Mouse (Mus musculus) layer of hippocampus, postnatal 10 days (tissue): ENCODE measurements around the gene Fasn. TPM values are rescaled to one million over a fixed set of nuclear protein-coding genes. Genes with fewer than 3 reads are reported as not detected.
"Not testable (repeated sequence)": the region's sequence is repeated elsewhere in the genome, so short reads cannot be mapped to it uniquely, and the experiment has no call there.

Source experiments
- DNase-seq, 2 experiments: peaks; one replicate each; pipeline ENCODE4 v3.0.0; 2021; ENCODE audit warnings: low spot score in 2 of 2
- long read RNA-seq: library from polyadenylated mRNA; stranded (forward); transcript quantifications from one replicate; pipeline ENCODE4 v2.0.0, GENCODE M21; 2023
- total RNA-seq, 2 experiments: library from RNA; stranded (reverse); gene quantifications; 2 replicates each; pipeline ENCODE4 v1.2.3; 2021

Gene Fasn
- total RNA-seq, result 100 to 1,000 TPM; 286 to 320 TPM
- long read RNA-seq, full-length matches to known transcripts, result 22 of 80 reads
- long read RNA-seq, partial matches to known transcripts, result 44 of 80 reads
- long read RNA-seq, other reads (novel, unspliced or antisense), result 14 of 80 reads

GRCm38 (mm10) chr11:120823956-120824786 is at the start of gene Fasn:
Gene Fasn (minus strand): TSS chr11:120824547.
- peak; percentile 98 to 99 for DNase-seq

- peak; percentile 25 to 35 for DNase-seq
These were observed 48.9 kb upstream of the Fasn start for GRCm38 (mm10) chr11:120873206-120873605.

- no peak for DNase-seq
These were observed 47.2 kb upstream of the Fasn start for GRCm38 (mm10) chr11:120871521-120871920.

GRCm38 (mm10) chr11:120865816-120866215 is 41.5 kb upstream of the Fasn start:
- DNase-seq, result no peak

DNA sequence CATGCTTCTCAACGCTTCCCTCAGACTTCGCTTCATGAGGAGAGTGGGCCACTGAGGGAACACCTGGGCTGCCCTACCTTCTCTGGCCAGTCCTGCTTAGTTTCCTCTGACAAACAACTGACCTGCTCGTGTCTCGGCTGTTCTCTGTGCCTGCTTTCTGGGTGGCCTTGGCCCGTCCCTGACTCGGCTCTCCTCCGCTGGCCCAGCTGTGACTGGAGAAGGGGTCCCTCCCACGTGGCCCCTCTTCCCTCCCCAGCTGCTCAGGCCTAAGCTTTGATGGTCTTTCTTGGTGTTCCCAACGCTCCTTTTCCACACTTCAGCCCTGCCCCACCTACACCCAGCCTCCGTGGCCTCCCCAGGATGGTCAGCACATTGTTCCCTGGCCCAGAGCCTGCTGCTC is 38.5 kb upstream of the Fasn start:
- DNase-seq, result no peak

DNA sequence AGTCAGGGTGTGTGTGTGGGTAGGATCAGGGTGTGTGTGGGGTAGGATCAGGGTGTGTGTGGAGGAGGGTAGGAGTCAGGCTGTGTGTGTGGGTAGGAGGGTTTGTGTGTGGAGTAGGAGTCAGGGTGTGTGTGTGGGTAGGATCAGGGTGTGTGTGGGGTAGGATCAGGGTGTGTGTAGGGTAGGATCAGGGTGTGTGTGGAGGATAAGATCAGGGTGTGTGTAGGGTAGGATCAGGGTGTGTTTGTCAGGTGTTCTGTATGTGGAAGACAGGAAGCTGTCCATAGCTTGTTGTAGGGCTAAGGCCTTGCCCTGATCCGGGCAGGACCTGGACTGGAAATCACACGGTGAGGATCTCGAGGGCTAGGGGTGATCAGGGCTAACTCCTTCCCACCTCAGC is 31.6 kb upstream of the Fasn start:
- DNase-seq, result not testable (repeated sequence)

DNA sequence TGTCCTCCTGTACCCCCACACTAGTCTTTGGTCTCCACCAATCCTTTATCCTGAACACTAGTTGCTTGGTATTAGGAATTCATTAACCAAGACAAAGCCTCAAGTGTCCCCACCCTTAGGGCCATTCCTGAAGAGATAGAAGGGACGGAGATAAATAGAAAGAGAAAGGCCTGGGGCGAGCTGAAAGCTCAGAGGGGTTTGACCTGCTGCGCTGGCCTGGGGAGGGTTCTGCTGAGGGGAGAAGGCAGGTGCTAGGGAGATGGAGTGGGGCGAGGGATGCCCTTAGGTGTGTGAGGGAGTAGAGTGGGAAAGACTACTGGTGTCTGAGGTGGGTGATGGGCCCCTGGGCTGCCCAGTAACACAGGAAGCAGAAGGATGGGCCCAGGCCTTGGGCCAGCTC is 29.4 kb upstream of the Fasn start:
- no peak for DNase-seq

DNA sequence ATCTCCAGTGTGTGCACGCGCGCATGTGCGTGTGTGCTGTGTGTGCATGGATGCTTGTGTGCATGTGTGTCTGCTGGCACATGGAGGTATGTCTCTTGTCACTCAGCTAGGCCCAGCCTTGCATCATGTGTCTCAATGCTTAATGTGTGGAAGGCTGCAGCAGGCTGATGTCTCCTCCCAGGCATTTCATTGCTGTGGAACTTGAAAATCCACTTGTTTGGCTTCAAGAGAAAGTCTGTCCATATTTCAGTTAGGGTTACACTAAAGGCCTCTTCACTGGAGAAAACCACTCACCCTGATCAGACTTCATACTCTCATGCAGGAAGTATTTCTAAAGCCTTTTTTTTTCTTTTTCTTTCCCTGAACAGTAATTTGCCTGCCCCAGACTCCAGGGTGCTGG is 28.8 kb upstream of the Fasn start:
- no peak for DNase-seq

DNA sequence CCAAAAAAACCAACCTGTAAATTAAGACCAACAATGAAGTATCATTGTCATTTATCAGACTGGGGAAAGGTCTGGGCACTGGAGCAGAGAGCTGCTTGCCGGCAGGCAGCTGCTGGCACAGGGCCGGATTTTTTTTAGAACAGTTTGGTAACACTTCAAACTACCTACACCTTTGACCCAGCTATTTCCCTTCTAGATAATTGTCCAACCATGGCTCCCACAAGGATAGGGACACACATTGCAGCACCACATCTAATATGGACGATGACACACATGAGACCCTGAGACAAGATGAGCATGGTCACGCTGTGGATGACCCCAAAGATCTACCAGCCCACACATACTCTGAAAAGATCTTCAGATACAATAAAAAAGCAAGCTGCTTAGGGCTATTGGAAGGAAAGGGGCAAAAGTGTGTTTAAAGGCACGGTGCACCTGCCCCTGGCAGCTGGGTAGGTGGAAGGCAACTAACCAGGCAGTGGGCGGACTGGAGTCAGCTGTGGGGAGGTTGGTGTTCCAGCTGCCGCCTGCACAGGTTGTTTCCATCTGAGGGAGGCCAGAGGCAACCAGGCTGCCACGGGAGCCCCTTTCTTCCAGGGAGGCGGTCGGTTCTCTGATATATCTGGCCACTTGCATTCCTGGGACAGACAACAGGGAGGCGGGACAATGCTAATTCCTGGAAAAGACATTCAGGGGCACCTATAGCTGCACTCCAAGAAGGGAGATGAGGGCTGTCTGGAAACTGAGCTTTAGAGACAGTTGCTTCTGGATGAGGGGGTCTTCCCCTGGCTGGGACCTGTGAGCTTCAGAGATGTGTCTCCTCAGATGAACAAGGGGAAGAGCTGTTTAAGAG is 28.0 kb upstream of the Fasn start:
- no peak for DNase-seq

GRCm38 (mm10) chr11:120851582-120851981 is 27.2 kb upstream of the Fasn start:
- no peak for DNase-seq

DNA sequence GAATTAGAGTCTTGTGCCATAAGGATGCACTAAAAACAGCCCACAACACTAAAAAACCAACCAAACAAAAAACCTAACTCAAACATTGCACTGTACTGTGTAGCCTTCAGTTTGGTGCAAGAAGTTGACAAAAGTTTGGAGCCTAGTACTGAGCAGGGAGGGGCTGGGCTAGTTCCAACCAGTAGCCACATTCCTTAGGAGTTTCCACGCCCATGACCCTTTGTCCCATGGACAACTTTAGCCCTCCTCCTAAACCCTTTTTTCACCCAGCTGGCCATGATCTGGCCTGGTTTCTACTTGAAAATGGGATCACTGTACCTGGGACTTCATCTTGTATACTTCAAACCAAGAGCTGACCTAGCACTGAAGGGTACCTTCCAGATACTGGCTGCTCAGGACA is 26.8 kb upstream of the Fasn start:
- DNase-seq, result no peak

DNA sequence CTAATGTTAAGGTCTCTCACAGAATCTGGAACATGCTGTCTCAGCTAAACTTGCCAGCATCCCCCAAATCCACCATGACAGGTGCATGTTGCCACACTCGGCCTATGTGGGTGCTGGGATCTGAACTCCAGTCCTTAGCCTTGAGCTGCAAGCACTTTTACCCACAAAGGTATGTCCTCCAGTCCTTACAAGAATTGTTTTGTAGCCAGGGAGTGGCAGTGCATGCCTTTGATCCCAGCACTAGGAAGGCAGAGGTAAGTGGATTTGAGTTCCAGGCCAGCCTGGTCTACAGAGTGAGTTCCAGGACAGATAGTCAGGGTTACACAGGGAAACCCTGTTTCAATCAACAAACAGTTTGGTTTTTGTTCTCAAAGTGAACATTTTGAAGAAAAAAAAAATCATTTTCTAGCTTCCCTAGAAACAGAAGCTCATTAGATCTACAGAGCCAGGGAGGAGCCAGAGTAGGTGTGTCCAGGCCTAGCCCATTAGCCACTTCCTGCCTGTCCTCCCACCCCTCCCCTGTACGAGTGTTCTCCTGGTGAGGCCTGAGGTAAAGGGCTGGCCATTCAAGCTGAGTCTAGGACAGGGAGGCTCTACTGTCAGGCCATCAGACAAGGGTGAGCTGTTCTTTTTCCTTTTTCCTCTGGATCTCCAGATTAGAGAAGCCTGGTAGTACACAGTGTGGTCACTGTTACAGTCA is 26.1 kb upstream of the Fasn start:
- DNase-seq, result no peak

- no peak for DNase-seq
These were observed 22.6 kb upstream of the Fasn start for GRCm38 (mm10) chr11:120846725-120847475.

GRCm38 (mm10) chr11:120844329-120844728 is 20.0 kb upstream of the Fasn start:
- no peak for DNase-seq

- DNase-seq, result no peak
These were observed 9.4 kb upstream of the Fasn start for GRCm38 (mm10) chr11:120833555-120834280.

DNA sequence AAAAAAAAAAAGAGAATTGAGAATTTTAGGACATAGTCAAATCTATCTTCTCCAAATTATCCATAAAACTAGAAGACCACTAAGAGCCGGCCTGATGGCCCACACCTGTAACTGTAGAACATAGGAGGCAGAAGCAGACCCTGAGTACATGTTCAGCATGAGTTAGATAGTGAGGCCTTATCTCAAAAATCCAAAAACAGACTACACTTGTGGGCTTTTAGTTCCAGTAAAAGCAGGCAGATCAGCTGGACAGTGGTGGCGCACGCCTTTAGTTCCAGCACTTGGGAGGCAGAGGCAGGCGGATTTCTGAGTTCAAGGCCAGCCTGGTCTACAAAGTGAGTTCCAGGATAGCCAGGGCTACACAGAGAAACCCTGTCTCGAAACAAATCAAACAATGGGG is 8.6 kb upstream of the Fasn start:
- DNase-seq, result not testable (repeated sequence)

DNA sequence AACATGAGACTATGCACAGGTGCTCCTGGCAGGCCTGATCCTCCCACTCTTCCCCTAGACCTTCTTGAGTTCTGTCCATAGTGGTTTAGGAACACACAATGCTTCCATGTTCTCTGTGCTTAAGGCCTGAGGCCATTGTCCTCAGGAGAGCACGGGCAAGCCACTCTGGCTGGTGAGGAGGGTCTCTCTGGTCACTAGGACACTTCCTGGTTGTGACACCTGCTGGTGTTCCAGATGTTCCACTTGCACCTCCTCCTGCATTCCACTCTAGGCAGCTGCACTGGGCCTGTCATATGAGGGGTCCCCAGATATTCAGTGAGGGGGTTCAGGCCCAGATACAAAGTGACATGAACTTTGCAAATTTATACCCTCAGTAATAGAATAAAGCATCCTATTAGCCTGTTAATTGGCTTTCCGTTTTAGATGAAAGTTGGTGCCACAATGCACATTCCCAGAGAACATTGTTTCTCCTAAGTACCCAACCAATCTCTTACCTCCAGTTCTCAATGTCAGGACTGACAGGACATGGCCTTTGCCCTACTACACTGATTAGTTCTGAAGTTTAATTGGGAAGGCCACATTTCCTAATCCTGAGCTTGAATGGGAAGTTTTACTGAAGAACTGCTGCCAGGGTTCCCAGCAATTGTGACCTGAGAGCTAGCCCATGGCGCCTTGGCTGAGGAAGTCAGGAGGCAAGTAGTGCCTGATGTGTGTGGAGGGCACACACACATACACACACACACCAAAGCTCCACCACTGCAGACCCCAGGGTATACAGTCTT is 7.5 kb upstream of the Fasn start:
- no peak for DNase-seq

GRCm38 (mm10) chr11:120830686-120831085 is 6.3 kb upstream of the Fasn start:
- peak in 1 of 2 experiments; percentile 10 for DNase-seq
